Mouse (Mus musculus) ovary, postnatal 14 days (tissue): ENCODE measurements around the gene Olfr95.
A peak's percentile ranks its signal among the peaks of the same experiment; 100 is the strongest.
"Not testable (repeated sequence)": the region's sequence is repeated elsewhere in the genome, so short reads cannot be mapped to it uniquely, and the experiment has no call there.

Experiments used
- DNase-seq: peaks from one replicate; pipeline ENCODE4 v3.0.0; 2022; ENCODE audit warnings: low spot score

Olfr95 gene

DNA sequence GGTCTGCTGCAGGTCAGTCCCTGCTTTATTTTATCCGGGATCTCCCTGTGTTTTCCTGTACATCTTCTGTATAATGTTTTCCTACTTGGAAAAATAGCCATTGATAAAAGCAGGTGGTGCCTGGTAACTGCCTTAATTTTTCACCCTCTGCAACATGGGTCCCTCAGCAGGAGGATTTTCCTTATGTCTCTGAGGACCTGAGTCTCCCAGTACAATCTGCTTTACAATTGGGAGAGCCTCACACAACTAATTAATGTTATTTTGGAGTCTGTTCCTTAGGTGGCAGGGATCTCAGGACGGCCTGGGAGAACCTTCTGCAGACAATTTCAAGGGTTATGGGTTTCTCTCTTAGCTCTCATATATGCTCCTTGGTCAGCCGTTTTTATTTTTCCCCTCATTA is at the start of gene Olfr95:
Gene Olfr95 (minus strand): TSS at position 101 of the 400 bp plus-strand sequence.
- no peak for DNase-seq

DNA sequence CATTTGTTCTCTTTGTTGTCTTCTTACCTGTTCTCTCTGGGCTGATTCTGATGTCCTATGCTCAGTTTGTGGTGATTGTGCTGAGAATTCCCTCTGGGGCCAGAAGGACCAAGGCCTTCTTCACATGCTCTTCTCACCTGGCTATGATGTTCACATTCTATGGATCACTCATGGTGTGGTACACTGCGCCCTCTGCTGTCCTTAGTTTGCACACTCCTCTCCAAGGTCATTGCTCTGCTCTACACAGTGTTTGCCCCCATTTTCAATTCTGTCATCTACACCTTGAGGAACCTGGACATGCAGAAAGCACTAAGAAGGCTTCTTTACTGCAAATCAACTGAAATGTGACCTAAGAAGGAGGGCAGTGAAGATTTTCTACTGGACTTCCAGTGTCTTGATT is 37.6 kb upstream of the Olfr95 start:
- DNase-seq, result no peak

GRCm38 (mm10) chr17:37249460-37249859 is 36.5 kb upstream of the Olfr95 start:
- no peak for DNase-seq

DNA sequence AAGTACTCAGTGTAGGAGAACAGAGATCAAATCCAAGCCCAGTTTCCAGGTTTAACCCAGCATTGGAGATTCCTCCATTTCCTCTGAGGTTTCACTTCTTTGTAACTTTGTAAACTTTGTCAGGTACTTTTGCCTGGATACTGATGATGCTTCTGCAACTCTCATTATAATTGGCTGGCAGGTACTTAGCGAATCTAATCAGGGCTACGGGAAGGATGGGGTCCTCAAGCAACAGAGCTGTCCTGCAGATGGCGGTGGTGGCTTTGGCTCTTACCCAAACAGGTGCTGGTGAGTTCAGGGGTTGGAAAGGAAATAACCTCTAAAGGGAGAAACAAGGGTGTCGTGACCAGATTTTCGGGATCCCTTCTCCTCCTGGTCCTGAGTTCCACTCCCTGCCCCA is 33.8 kb upstream of the Olfr95 start:
- DNase-seq, result peak; percentile 47

DNA sequence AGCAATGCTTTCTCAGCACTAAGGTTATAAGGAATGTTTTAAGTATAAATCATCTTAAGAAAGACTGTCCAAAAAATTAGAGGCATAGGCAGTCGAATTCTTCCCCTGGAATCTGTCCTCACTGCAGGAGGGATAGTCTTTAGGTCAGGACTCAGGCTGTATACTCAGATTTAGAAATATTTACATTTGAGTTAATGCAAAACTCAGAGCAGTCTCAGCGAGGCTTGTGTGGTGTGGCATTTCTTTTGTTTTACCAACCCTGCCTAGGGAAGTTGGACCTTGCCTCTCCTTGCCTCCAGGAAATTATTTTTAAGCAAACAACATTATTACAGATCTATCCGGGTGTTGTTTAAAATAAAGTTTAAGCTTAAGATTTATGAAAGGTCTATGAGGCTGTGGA is 29.3 kb upstream of the Olfr95 start:
- no peak for DNase-seq

DNA sequence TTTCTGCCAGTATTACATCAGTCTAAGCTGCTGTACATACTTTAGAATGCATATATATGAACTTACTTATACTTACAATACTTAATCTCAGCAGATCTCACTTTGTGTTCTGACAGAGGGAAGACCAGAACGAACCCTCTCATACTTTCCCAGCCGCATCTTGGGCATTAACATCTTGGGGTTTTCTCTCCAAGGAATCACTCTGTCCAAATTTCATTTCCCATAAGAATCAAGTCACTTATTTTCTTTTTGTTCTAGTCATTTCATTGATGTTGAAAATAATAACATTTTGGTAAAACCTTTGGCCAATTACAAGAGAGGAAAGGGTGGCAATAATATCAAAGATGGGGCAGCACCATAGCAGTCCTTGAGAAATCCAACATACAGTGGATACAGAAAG is 24.3 kb upstream of the Olfr95 start, which contains the start of gene Olfr97:
Gene Olfr97 (minus strand): TSS at position 101 of the 400 bp plus-strand sequence.
- not testable (repeated sequence) for DNase-seq

GRCm38 (mm10) chr17:37221879-37222278 is 9.0 kb upstream of the Olfr95 start:
- no peak for DNase-seq

GRCm38 (mm10) chr17:37219846-37220245 is 6.9 kb upstream of the Olfr95 start, which contains the start of gene Olfr96:
Gene Olfr96 (plus strand): TSS chr17:37220146.
- DNase-seq, result no peak

DNA sequence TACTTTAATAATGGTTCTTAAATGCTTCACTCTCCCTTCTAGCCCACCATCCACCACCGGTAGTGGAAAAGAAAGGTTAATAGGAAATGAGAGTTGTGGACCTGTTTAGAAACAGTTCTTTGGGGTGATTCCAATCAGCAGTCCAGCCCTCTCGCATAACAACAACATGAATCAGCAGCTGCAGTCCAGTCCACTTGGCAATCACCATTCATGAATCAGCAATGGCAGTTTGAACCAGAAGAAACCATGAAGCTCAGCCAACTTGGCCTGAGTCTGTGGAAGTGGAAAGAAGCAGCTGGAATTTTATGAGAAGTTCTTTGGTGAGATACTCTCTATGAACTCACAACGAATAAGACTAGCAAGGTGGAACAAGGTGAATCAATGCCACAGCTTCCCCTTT is 5.6 kb upstream of the Olfr95 start:
- no peak for DNase-seq

GRCm38 (mm10) chr17:37210884-37211768 is 1.8 kb downstream of the Olfr95 start:
- no peak for DNase-seq

- DNase-seq, result no peak
Measured at GRCm38 (mm10) chr17:37203917-37204236, 9.0 kb downstream of the Olfr95 start.

DNA sequence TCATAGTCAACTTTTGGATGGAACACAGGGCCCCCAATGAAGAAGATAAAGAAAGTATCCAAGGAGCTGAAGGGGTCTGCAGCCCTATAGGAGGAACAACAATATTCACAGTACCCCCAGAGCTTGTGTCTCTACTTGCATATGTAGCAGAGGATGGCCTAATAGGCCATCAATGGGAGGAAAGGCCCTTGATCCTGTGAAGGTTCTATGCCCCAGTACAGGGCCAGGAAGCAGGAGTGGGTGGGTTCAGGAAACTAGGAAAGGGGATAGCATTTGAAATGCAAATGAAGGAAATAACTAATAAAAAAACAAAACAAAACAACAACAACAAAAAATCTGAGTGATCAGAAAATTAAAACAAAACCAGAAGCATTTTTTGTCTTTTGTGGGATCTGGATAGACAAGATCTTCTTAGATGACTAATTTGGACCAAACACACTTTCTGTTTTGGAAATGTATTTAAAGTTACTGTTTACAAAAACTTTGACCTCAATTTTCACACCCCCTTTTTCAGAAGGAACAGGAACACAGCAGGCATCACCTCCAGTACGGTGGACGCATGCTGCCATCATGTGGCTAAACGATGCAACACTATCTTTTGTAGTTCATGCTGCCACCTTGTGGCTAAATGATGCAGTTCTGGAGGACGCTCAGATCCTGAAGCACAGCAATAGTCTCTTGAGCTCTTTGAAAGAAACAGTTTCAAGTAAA is 9.6 kb downstream of the Olfr95 start:
- peak; percentile 82 for DNase-seq

GRCm38 (mm10) chr17:37200894-37201293 is 12.0 kb downstream of the Olfr95 start, which contains the start of gene Olfr94:
Gene Olfr94 (minus strand): TSS chr17:37200994.
- DNase-seq, result no peak

- DNase-seq, result no peak
Measured at GRCm38 (mm10) chr17:37196845-37197724, 15.8 kb downstream of the Olfr95 start.

DNA sequence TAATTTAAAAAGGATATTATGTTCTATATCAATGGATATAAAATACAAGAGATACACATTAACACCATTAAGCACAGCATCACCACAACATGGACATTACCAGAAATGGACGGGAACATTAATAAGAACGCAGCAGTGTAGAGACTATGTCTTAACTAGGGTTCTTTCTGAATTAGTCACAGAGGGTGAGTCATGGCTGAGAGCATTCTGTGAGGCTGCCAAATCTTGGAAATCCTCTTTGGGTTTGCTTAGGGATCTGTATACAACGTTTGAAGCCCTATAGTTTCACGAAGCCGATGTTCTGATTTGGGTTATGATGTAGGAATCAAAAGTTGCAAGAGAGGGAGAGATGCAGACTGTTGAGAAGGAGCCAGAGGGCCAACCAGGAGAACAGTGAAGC is 18.1 kb downstream of the Olfr95 start:
- DNase-seq, result no peak

DNA sequence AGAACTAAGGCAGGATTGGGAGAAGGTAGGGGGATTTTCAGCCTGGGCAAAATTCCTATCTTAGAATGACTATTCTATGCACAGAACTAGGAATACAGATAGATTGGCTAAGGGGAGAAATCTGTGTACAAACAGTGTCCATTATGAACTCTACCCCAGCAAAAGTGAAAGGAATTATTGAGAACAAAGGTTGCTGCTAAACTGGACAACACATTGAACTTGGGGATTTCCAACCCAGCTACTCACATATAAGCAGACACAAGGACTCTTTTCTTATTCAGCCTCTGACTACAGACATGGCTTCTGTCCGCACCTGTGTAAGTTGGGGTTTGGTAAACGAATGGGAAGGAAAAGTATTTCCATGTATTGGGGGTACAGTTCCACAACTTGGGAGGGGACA is 19.3 kb downstream of the Olfr95 start, which contains the start of gene Ubd:
Gene Ubd (plus strand): TSS at position 237 of the 400 bp plus-strand sequence.
- DNase-seq, result no peak

DNA sequence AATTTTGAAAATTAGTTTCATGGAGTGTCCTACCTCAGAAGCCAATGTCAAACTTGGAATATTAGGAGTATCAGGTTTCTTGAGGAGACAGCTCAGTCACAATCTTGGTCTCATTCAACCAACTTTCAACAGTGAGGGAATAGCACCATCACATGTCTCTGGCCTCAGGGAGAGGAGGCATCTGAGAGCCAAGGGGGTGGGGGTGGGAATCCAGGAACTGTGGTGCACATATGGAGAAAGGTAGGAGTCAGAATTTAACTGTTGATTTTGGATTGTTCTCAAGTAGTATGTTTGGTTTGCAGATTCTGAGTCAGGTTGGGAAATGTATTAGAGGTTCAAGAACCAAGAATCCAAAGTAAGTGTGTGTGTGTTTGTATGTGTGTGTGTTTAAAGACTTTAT is 19.9 kb downstream of the Olfr95 start:
- no peak for DNase-seq

DNA sequence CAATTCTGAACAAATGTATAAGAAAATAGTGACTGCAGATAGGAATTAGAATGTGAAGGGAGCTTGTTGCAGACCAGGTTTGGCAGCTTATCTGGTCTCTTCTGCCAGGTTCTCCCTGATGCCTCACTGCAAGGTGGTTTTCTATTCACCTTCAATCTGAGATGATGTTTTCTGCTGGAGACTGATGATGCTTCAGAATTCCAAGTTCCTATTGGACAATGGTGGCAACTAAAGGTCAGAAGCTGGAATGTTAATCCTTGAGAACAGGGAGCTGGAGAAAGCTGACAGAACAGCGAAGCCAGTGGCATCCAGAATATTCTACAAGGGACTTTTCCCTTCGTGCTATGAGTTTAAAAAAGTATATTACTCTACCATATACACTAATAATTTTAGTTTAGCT is 22.2 kb downstream of the Olfr95 start:
- DNase-seq, result peak; percentile 55

DNA sequence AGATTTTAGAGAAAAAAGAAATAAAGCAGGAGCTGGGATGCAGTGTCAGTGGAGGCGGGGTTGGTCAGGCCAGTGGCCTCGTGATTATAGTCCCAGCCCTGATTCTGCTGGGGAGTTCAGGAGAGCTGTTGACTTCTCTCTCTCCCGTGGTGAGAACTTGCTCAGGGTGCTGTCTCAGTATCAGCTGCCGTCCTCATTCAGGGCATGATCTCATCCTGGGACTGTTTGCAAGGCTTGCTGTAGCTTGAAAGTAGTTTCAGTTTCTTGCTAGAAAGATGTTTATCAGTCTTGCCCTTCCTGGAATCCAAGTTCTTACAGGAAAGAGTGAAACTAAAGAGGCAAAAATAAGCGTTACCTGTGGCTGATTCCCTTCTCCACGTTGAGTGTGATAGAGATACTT is 27.4 kb downstream of the Olfr95 start:
- DNase-seq, result no peak

DNA sequence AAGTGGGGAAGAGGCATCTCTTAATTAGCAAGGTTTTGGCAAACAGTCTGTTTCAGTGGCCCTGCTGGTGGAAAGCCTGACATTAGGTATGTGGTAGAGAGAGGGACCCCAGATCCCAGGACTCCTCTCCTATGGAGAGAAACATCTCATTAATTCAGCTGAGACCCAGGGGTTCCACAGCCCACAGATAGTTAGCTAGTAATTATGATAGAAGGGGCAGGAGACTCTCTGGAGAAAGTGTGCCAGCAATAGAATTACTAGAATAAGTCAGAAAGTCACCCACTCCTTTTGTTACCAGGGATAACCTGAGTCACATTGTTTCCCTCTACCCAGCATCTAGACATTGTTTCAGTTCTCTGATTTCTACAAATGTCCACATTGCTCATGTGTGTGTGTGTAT is 51.5 kb downstream of the Olfr95 start, which contains the start of gene Olfr93:
Gene Olfr93 (minus strand): TSS at position 101 of the 400 bp plus-strand sequence.
- no peak for DNase-seq
